Mouse (Mus musculus) limb, embryonic 13.5 days (tissue): ENCODE measurements around the gene Snu13. TPM values are rescaled to one million over a fixed set of nuclear protein-coding genes. Genes with fewer than 3 reads are reported as not detected.

ENCODE experiments used
- ATAC-seq: fragments of 200-750 bp; cut with Nextera tagmentation; 2 replicates; pipeline ENCODE4 v1.8.0; 2017; ENCODE audit warnings: low read depth, moderate number of reproducible peaks, moderate TSS enrichment; ENCODE audit not compliant: low FRiP score
- H3K27ac ChIP-seq: fragments of 300-500 bp; sonication (generic); 2 replicates; pipeline ENCODE4 v1.5.1; 2015; ENCODE audit warnings: inconsistent platforms, mild to moderate bottlenecking, moderate library complexity
- H3K27me3 ChIP-seq: fragments of 300-500 bp; sonication (generic); 2 replicates; pipeline ENCODE4 v1.6.1; 2015; ENCODE audit warnings: mild to moderate bottlenecking, inconsistent platforms
- H3K36me3 ChIP-seq: fragments of 300-500 bp; sonication (generic); 2 replicates; pipeline ENCODE4 v1.6.1; 2015; ENCODE audit warnings: inconsistent platforms, mild to moderate bottlenecking, moderate library complexity
- H3K4me1 ChIP-seq: fragments of 300-500 bp; sonication (generic); 2 replicates; pipeline ENCODE4 v1.6.1; 2015; ENCODE audit warnings: inconsistent platforms
- H3K4me2 ChIP-seq: fragments of 300-500 bp; sonication (generic); replicated peaks from 2 replicates; pipeline ENCODE4 v1.6.1; 2015; ENCODE audit warnings: inconsistent platforms, mild to moderate bottlenecking, moderate library complexity
- H3K4me3 ChIP-seq: fragments of 300-500 bp; sonication (generic); 2 replicates; pipeline ENCODE4 v1.5.1; 2015; ENCODE audit warnings: moderate library complexity, mild to moderate bottlenecking, inconsistent platforms
- H3K9ac ChIP-seq: fragments of 300-500 bp; sonication (generic); 2 replicates; pipeline ENCODE4 v1.6.1; 2015; ENCODE audit warnings: mild to moderate bottlenecking, inconsistent platforms
- H3K9me3 ChIP-seq: fragments of 300-500 bp; sonication (generic); 2 replicates; pipeline ENCODE4 v1.6.1; 2016; ENCODE audit warnings: inconsistent platforms
- WGBS: fragments of 180-500 bp; shearing (Covaris S2); methylation state at CpG from one replicate; pipeline ENCODE4 v1.1.7; 2015; 5-methylcytosine and 5-hydroxymethylcytosine counted together
- polyA plus RNA-seq: library from polyadenylated mRNA; unstranded; fragments of >200 nt; fragmentation: Nextera tagmentation; extraction: Ambion mirVana; gene quantifications from 2 replicates; pipeline ENCODE4 v1.2.1, GENCODE M21; 2015

Snu13 gene
- 294 and 308 TPM in 2 replicates for polyA plus RNA-seq

DNA sequence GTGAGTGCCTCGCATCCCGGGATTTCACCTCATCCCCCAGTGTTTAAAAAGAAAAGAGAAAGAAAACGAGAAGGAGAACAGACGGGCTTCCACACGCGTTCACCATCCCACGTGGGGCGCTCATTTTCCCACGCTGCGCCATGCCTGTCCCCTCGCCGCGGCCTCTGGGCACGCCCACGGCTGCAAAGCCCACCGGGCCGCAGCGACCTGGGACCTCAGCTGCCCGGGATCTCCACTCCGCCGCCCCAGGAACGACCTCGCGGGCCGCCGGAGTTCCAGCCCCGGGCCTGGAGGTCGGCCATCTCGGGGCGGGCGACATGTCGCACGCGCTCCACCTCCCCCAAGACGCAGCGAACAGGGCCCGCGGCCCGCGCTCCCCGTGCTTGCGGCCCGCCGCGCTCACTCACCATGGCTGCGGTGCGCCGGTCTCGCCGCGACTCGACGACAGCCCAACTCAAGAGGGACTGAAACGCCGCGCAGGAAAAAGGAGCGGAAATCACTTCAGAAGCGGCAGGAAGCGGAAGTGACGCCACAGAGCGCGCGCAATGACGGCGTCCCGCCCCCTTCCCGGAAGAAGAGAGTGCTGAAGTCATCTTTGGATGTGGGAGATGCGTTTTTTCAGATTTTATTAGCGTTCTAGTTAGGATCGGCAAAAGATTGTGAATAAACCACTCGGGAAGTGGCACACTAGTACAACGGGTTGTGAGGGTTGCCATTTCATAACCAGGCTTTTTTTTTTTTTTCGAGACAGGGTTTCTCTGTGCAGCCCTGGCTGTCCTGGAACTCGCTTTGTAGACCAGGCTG is at the start of gene Snu13:
Gene Snu13 (minus strand): TSS at position 519 of the 804 bp plus-strand sequence.
- Histone ChIP-seq H3K27me3 (no peaks in the 10 kb centered on the region), H3K9me3 (no peaks in the 10 kb centered on the region), H3K4me2 (peak within 1 kb of the TSS; percentile 86), H3K4me1 (peaks cover 16% of the 10 kb centered on the region), H3K9ac (peak within 1 kb of the TSS; percentile 88), H3K27ac (peak within 1 kb of the TSS; percentile 80), H3K36me3 (peaks cover 16% of the 10 kb centered on the region), H3K4me3 (peak within 1 kb of the TSS; percentile 71)
- ATAC-seq: peak; percentile 89; the same call in 1 of the 2 replicates
- WGBS: under 1% methylated on average over 74 of the region's 74 CpGs

DNA sequence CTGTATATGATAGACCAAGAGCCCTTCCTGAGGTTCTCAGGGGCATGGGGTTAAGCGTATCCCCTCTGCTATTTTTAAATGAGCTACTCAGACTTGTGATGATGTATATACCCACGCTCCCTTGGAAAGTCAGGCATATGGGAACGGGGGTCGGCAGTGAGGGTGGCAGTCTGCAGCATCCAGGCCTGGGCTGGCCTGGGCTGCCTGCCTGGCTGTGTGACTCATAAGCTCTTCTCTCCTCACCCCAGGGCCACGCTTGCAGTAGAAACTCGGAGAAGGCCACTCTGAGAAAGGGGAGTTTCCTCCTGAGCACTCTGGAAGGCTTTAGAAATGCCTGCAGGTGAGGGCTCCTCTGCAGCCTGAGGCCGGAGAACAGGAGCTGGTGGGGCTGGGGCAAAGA is 43.7 kb upstream of the Snu13 start:
- no peak overlapping the region for H3K4me2 ChIP-seq
- no peaks in the 10 kb centered on the region for H3K4me1 ChIP-seq
- no peaks in the 10 kb centered on the region for H3K9me3 ChIP-seq
- H3K36me3 ChIP-seq: no peaks in the 10 kb centered on the region
- no peak overlapping the region for H3K4me3 ChIP-seq
- H3K27me3 ChIP-seq: peaks cover 10% of the 10 kb centered on the region
- 0 out of 2 replicates have a peak overlapping the region, but pooled peaks have one; percentile 20 for H3K9ac ChIP-seq
- H3K27ac ChIP-seq: no peak overlapping the region
- no peak for ATAC-seq
- 80% methylated on average over 7 of the region's 7 CpGs for WGBS

DNA sequence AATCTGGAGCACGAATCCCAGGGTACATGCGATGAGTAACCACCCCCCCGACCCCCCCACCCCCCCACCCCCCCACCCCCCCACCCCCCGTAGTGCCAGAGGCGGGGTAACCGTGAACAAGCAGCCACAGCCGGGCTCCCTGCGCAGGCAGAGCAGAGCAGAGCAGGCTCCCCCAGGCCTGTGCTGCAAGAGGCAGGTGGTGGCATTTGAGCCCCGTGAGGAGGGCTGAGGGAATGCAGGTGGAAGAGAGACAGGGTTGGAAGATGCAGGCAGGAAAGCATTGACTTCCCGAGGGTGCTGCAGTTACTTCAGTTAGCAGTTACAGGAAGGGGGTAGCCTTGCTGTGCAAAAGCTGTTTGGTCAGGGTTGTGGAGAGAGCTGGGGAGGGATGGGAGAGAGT is 39.9 kb upstream of the Snu13 start:
- Histone ChIP-seq H3K9me3 (no peaks in the 10 kb centered on the region), H3K4me1 (no peaks in the 10 kb centered on the region), H3K27ac (no peak overlapping the region), H3K9ac (no peak overlapping the region), H3K4me3 (no peak overlapping the region), H3K4me2 (no peak overlapping the region), H3K27me3 (peaks cover 10% of the 10 kb centered on the region), H3K36me3 (no peaks in the 10 kb centered on the region)
- 7% methylated on average over 10 of the region's 10 CpGs for WGBS
- ATAC-seq: no peak

DNA sequence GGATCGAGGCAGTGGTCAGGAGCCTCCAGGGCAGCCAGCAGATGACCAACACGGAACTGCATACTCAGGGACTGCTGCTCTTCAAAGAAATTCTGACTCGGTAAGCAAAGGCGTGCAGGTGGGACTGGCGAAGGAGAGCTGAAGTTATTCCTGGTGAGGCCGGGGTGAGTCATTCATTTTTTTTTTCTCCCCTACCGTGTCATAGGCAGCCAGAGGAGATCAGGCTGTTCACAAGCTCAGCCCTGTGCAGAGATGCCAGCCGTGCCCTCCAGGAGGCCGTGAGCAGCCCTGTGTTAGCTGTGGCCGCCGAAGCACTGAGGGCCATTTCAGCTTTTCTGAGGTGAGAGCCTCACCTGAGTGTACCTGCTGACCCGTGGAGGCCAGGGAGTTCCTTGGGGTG is 38.7 kb upstream of the Snu13 start:
- H3K4me1 ChIP-seq: no peaks in the 10 kb centered on the region
- 83% methylated on average over 12 of the region's 12 CpGs for WGBS
- H3K4me3 ChIP-seq: no peak overlapping the region
- H3K9me3 ChIP-seq: no peaks in the 10 kb centered on the region
- H3K27me3 ChIP-seq: peaks cover 10% of the 10 kb centered on the region
- H3K36me3 ChIP-seq: no peaks in the 10 kb centered on the region
- H3K9ac ChIP-seq: no peak overlapping the region
- no peak for ATAC-seq
- no peak overlapping the region for H3K27ac ChIP-seq
- H3K4me2 ChIP-seq: no peak overlapping the region

DNA sequence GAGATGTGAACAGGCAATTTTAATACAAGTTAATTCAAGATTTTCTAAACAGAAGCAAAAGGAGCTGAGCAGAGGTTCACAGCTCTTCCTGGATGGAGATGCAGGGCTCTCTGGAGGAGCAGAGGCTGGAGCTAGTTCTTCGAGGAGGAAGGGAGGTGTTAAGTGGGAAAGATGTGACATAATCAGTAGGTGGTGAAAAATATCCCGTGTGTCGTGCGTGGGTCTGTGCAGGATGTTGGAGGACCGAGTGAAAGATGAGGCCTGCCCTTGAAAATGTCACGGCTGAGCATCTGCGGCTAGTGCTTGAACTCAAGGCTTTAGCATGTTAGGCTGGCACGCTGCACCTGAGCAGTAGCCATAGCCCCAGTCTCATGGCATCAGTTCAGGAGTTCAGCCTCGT is 38.2 kb upstream of the Snu13 start:
- no peak for ATAC-seq
- H3K4me3 ChIP-seq: no peak overlapping the region

DNA sequence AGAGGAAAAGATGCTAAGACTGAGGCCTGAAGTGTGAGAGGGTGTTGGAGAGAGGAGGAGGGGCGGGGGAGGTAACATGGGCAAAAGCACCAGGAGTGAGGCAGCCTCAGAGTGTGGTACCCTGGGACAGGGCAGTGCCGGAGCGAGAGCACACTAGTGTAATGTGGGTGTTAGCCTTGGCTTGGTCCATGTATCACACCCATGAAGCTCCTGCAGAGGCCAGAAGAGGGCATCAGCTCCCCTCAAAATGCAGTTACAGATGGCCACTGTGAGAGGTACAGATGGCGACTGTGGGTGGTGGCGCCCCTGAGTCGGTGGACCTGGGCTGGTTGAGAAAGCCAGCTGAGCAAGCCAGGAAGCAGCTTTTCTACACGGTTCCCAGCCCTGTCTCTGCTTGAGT is 33.8 kb upstream of the Snu13 start:
- no peak overlapping the region for H3K9ac ChIP-seq
- no peaks in the 10 kb centered on the region for H3K36me3 ChIP-seq
- H3K27ac ChIP-seq: no peak overlapping the region
- WGBS: 30% methylated on average over 7 of the region's 7 CpGs
- no peak overlapping the region for H3K4me3 ChIP-seq
- ATAC-seq: no peak
- no peaks in the 10 kb centered on the region for H3K27me3 ChIP-seq
- no peaks in the 10 kb centered on the region for H3K9me3 ChIP-seq
- H3K4me1 ChIP-seq: no peaks in the 10 kb centered on the region
- no peak overlapping the region for H3K4me2 ChIP-seq

More for the DNA sequence above, 38.2 kb upstream of the Snu13 start:
- no peak overlapping the region for H3K9ac ChIP-seq
- H3K4me2 ChIP-seq: no peak overlapping the region
- no peak overlapping the region for H3K27ac ChIP-seq
- no peaks in the 10 kb centered on the region for H3K36me3 ChIP-seq
- H3K27me3 ChIP-seq: peaks cover 10% of the 10 kb centered on the region
- WGBS: 77% methylated on average over 9 of the region's 9 CpGs
- no peaks in the 10 kb centered on the region for H3K9me3 ChIP-seq
- no peaks in the 10 kb centered on the region for H3K4me1 ChIP-seq

DNA sequence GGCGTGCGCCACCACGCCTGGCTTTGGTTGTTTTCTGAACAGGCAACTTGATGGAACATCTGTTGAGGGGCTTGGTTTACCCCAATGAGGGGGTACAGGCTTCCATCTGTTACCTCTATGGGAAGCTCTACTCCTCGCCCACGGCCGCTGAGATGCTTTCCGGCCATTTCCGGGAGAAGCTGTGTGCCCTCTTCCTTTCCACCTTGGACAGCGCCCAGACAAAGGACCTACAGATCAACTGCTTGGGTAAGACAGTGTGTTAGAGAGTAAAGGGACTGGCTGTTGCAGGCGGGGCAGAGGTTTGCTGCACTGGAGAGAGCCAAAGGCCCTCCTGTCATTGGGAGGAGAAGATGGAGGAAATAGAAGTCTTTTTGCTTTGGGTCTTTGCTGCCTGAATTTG is 32.5 kb upstream of the Snu13 start:
- no peaks in the 10 kb centered on the region for H3K27me3 ChIP-seq
- H3K4me2 ChIP-seq: no peak overlapping the region
- no peak overlapping the region for H3K27ac ChIP-seq
- no peak overlapping the region for H3K9ac ChIP-seq
- WGBS: 53% methylated on average over 10 of the region's 10 CpGs
- H3K4me1 ChIP-seq: no peaks in the 10 kb centered on the region
- ATAC-seq: no peak
- H3K4me3 ChIP-seq: no peak overlapping the region
- no peaks in the 10 kb centered on the region for H3K36me3 ChIP-seq
- no peaks in the 10 kb centered on the region for H3K9me3 ChIP-seq

DNA sequence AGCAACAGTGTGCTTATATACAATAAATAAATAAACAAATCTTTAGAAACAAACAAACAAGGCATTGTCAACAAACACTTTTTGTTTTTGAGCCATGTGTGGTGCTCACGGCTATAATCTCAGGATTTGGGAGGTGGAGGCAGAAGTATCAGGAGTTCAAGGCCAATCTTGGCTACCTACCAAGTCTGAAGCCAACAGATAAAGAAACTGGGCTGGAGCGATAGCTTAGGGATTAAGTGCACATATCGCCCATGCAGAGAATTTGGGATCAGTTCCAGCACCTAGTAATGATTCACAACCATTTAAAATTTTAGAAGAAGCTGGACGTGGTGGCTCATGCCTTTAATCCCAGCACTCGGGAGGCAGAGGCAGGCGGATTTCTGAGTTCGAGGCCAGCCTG is 26.1 kb upstream of the Snu13 start:
- no peak for ATAC-seq
- H3K27me3 ChIP-seq: peaks cover 45% of the 10 kb centered on the region
- no peak overlapping the region for H3K4me2 ChIP-seq
- H3K9me3 ChIP-seq: 0 out of 2 replicates have a peak, but pooled peaks cover 7% of the 10 kb centered on the region
- no peaks in the 10 kb centered on the region for H3K36me3 ChIP-seq
- no peak overlapping the region for H3K9ac ChIP-seq
- no peak overlapping the region for H3K4me3 ChIP-seq
- no peak overlapping the region for H3K27ac ChIP-seq
- H3K4me1 ChIP-seq: peaks cover 5% of the 10 kb centered on the region; the same call in 1 of the 2 replicates
- whole genome bisulfite sequencing: 89% methylated on average over 7 of the region's 7 CpGs

DNA sequence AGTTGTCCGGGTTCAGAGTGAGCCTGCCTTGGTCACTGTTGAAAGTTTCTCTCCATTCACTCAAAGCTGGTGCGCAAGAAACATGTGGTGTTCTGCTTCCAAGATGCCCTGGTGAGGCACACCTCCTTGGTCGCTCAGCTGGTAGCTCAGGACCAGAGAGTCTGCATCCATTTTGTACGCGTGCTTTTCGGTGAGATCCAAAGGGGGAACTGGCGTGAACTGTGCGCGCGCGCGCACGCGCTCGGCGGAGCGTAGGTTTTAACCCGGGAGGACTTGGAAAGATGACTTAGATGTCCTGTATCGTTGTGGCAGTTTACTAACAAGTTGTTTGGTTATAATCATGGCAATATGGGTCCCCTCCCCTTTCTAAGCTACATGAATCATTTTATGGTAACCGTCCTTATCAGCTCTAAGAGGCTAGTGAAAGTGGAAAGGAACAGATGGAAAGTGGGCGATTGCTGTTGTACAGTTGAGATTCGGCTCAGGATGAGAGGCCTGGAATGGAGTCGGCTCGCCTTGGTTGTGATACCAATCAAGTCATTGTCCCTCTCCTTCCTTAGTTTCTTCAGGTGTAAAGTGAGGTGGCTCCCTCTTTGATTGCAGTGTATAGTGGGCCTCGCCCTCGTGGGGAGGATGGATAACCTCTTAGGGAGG is 24.5 kb upstream of the Snu13 start:
- WGBS: 89% methylated on average over 26 of the region's 26 CpGs
- Histone ChIP-seq H3K4me3 (no peak overlapping the region), H3K27me3 (peaks cover 55% of the 10 kb centered on the region), H3K27ac (no peak overlapping the region), H3K4me2 (no peak overlapping the region), H3K9ac (no peak overlapping the region), H3K9me3 (0 out of 2 replicates have a peak, but pooled peaks cover 7% of the 10 kb centered on the region), H3K36me3 (no peaks in the 10 kb centered on the region), H3K4me1 (peaks cover 5% of the 10 kb centered on the region; the same call in 1 of the 2 replicates)
- no peak for ATAC-seq

DNA sequence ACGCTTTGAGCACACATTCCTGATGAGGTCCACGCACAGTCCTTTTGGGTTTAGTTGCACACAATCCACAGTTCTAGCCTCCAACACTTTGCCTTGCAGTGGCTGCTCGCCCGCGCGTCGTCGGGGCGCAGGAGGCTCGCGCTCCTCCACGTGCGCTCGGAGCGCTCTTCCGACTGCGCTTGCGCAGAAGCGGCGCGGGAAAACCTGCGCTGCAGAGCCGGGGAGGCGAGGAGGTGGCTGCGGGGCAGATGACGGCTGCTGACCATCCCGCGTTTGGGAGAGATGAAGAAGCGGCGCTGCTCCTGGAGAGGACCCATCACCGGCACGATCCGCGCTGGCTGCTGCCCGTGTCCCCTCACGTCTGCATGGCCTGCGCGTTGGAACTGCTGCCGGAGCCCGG is 22.5 kb upstream of the Snu13 start, which contains the start of gene Mei1:
Gene Mei1 (plus strand): TSS at position 99 of the 400 bp plus-strand sequence.
- Histone ChIP-seq H3K27ac (no peak within 1 kb of the TSS), H3K4me3 (peak within 1 kb of the TSS; percentile 25), H3K4me1 (peaks cover 5% of the 10 kb centered on the region; the same call in 1 of the 2 replicates), H3K36me3 (no peaks in the 10 kb centered on the region), H3K9ac (peak within 1 kb of the TSS; percentile 35; the same call in 1 of the 2 replicates), H3K9me3 (0 out of 2 replicates have a peak, but pooled peaks cover 7% of the 10 kb centered on the region), H3K4me2 (peak within 1 kb of the TSS; percentile 57), H3K27me3 (peaks cover 64% of the 10 kb centered on the region)
- ATAC-seq: no peak
- 18% methylated on average over 40 of the region's 40 CpGs for WGBS

DNA sequence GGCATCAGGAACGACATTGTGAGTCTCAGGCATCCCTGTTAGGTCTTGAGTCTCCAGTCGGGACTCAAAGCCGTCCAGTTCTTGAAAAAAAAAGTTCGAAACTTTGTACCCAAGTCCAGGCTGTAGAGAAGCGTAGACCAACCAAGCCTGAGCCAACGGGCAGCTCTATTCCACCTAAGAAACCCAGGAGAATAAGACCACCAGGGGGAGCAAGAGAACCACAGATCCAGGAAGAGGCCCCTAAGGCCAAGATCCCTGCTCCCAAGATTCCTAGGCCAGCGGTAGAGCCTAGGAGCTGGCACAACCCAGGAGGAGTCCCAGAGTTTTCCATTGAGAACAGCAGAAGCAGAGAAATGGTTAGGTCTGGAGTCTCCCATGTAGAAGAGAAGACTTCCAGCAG is 18.1 kb upstream of the Snu13 start:
- no peak for ATAC-seq
- H3K27ac ChIP-seq: no peak overlapping the region
- H3K36me3 ChIP-seq: no peaks in the 10 kb centered on the region
- peaks cover 16% of the 10 kb centered on the region for H3K4me1 ChIP-seq
- no peak overlapping the region for H3K4me3 ChIP-seq
- 14% methylated on average over 7 of the region's 7 CpGs for WGBS
- H3K9ac ChIP-seq: no peak overlapping the region
- H3K9me3 ChIP-seq: 0 out of 2 replicates have a peak, but pooled peaks cover 7% of the 10 kb centered on the region
- no peak overlapping the region; the same call in 1 of the 2 replicates for H3K4me2 ChIP-seq
- peaks cover 65% of the 10 kb centered on the region for H3K27me3 ChIP-seq

DNA sequence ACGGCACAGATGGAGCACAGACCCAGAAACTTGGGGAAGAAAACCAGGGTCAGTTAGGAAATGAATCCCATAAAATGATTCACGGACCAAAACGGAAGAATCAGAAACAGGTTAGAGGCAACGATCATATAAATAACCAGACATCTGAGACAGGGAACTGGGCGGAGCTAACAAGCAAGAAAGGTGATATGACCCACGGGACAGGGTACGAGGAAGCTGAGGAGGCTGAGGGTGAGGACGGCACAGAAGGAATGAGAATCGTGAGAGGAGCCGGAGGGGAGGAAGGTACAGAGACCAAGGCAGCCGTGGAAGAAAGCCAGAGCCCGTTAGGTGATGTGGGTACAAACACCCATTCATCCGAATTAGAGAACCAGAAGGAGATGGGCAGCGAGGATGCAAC is 16.5 kb upstream of the Snu13 start:
- Histone ChIP-seq H3K4me2 (peak overlapping the region; percentile 41), H3K27ac (peak overlapping the region; percentile 1; the same call in 1 of the 2 replicates), H3K36me3 (no peaks in the 10 kb centered on the region), H3K4me1 (peaks cover 12% of the 10 kb centered on the region), H3K9ac (peak overlapping the region; percentile 48), H3K4me3 (0 out of 2 replicates have a peak overlapping the region, but pooled peaks have one; percentile 7), H3K27me3 (peaks cover 49% of the 10 kb centered on the region), H3K9me3 (no peaks in the 10 kb centered on the region)
- no peak for ATAC-seq
- 34% methylated on average over 14 of the region's 14 CpGs for WGBS
